Mouse (Mus musculus) brown adipose tissue, adult 24 weeks (tissue): ENCODE measurements around the gene Mthfr. TPM values are rescaled to one million over a fixed set of nuclear protein-coding genes. Genes with fewer than 3 reads are reported as not detected.
A peak's percentile ranks its signal among the peaks of the same experiment; 100 is the strongest.

Experiments
- H3K27ac ChIP-seq: fragments of 200-500 bp; replicated peaks from 2 replicates; pipeline ENCODE4 v1.5.1; 2012; ENCODE audit warnings: low read depth, mild to moderate bottlenecking, low read length
- H3K4me1 ChIP-seq: fragments of 200-500 bp; 2 replicates; pipeline ENCODE4 v1.6.1; 2012; ENCODE audit warnings: low read length, mixed read lengths; ENCODE audit not compliant: control insufficient read depth, insufficient read depth, insufficient read length
- H3K4me3 ChIP-seq: fragments of 200-500 bp; 2 replicates; pipeline ENCODE4 v1.5.1; 2012; ENCODE audit warnings: low read depth, mild to moderate bottlenecking, low read length, moderate library complexity; ENCODE audit not compliant: insufficient read depth
- polyA plus RNA-seq: library from polyadenylated mRNA; stranded (reverse); fragments of >200 nt; gene quantifications from 2 replicates; pipeline ENCODE4 v1.2.4, GENCODE M21; 2012; ENCODE audit not compliant: missing spikeins, insufficient read depth, insufficient read length

Gene Mthfr
- polyA plus RNA-seq = 5.7 and 6.9 TPM in 2 replicates

GRCm38 (mm10) chr4:148038600-148039253 lies at the start of gene Mthfr, which contains the start of gene Clcn6:
Gene Mthfr (plus strand): TSS chr4:148039077.
Gene Clcn6 (minus strand): TSS chr4:148038821.
- Histone ChIP-seq H3K4me1 (peaks cover 19% of the 10 kb centered on the region), H3K4me3 (peak within 1 kb of the TSS; percentile 78), H3K27ac (peak within 1 kb of the TSS; percentile 89)

GRCm38 (mm10) chr4:147993571-147994095 lies 45.2 kb upstream of the Mthfr start:
- Histone ChIP-seq H3K4me1 (no peaks in the 10 kb centered on the region), H3K27ac (no peak overlapping the region), H3K4me3 (no peak overlapping the region)

- Histone ChIP-seq H3K4me3 (no peak overlapping the region), H3K27ac (no peak overlapping the region), H3K4me1 (no peaks in the 10 kb centered on the region)
Measured at GRCm38 (mm10) chr4:147995311-147995710, 43.6 kb upstream of the Mthfr start.

- Histone ChIP-seq H3K4me1 (no peaks in the 10 kb centered on the region), H3K4me3 (no peak within 1 kb of the TSS), H3K27ac (no peak within 1 kb of the TSS)
Measured at GRCm38 (mm10) chr4:148000202-148000772, 38.6 kb upstream of the Mthfr start, which contains the start of gene Nppa. Gene Nppa (plus strand): TSS chr4:148000722.

- H3K4me3 ChIP-seq = no peak overlapping the region
- no peak overlapping the region for H3K27ac ChIP-seq
- H3K4me1 ChIP-seq = no peaks in the 10 kb centered on the region
Measured at GRCm38 (mm10) chr4:148001013-148001789, 37.7 kb upstream of the Mthfr start.

- Histone ChIP-seq H3K4me1 (no peaks in the 10 kb centered on the region), H3K27ac (no peak overlapping the region), H3K4me3 (no peak overlapping the region)
Measured at GRCm38 (mm10) chr4:148001866-148002265, 37.0 kb upstream of the Mthfr start.

GRCm38 (mm10) chr4:148004361-148004760 lies 34.5 kb upstream of the Mthfr start:
- H3K27ac ChIP-seq = no peak overlapping the region
- H3K4me3 ChIP-seq = no peak overlapping the region
- H3K4me1 ChIP-seq = no peaks in the 10 kb centered on the region

GRCm38 (mm10) chr4:148008412-148008811 lies 30.5 kb upstream of the Mthfr start:
- Histone ChIP-seq H3K4me1 (no peaks in the 10 kb centered on the region), H3K27ac (no peak overlapping the region), H3K4me3 (no peak overlapping the region)

- no peaks in the 10 kb centered on the region for H3K4me1 ChIP-seq
- no peak overlapping the region for H3K4me3 ChIP-seq
- H3K27ac ChIP-seq = no peak overlapping the region
Measured at GRCm38 (mm10) chr4:148009641-148010040, 29.2 kb upstream of the Mthfr start.

GRCm38 (mm10) chr4:148011332-148011731 lies 27.5 kb upstream of the Mthfr start:
- Histone ChIP-seq H3K4me3 (no peak overlapping the region), H3K4me1 (no peaks in the 10 kb centered on the region), H3K27ac (no peak overlapping the region)

- no peaks in the 10 kb centered on the region for H3K4me1 ChIP-seq
- H3K4me3 ChIP-seq = no peak overlapping the region
Measured at GRCm38 (mm10) chr4:148012216-148012615, 26.7 kb upstream of the Mthfr start.

GRCm38 (mm10) chr4:148015418-148015817 lies 23.5 kb upstream of the Mthfr start:
- Histone ChIP-seq H3K4me3 (no peak overlapping the region), H3K27ac (no peak overlapping the region), H3K4me1 (no peaks in the 10 kb centered on the region)

More at GRCm38 (mm10) chr4:148012216-148012615, 26.7 kb upstream of the Mthfr start:
- no peak overlapping the region for H3K27ac ChIP-seq

GRCm38 (mm10) chr4:148016981-148017380 lies 21.9 kb upstream of the Mthfr start:
- Histone ChIP-seq H3K4me1 (no peaks in the 10 kb centered on the region), H3K4me3 (no peak overlapping the region), H3K27ac (no peak overlapping the region)

- Histone ChIP-seq H3K4me3 (no peak overlapping the region), H3K27ac (no peak overlapping the region), H3K4me1 (no peaks in the 10 kb centered on the region)
Measured at GRCm38 (mm10) chr4:148018410-148018809, 20.5 kb upstream of the Mthfr start.

GRCm38 (mm10) chr4:148024003-148024402 lies 14.9 kb upstream of the Mthfr start:
- Histone ChIP-seq H3K4me3 (no peak overlapping the region), H3K27ac (no peak overlapping the region)

More at GRCm38 (mm10) chr4:148024003-148024402, 14.9 kb upstream of the Mthfr start:
- H3K4me1 ChIP-seq = no peaks in the 10 kb centered on the region
